Mouse (Mus musculus) kidney, postnatal 0 days (tissue): Measurements from ENCODE around the gene Slc16a5. TPM values are rescaled to one million over a fixed set of nuclear protein-coding genes. Genes with fewer than 3 reads are reported as not detected.

Experiments
- ATAC-seq: fragments of 200-750 bp; cut with Nextera tagmentation; replicated peaks from 2 replicates; pipeline ENCODE4 v1.8.0; 2017; ENCODE audit warnings: low read depth, moderate number of reproducible peaks, moderate TSS enrichment, moderate library complexity; ENCODE audit not compliant: low FRiP score
- DNase-seq: peaks from one replicate; pipeline ENCODE4 v3.0.0-alpha.2; 2016; ENCODE audit warnings: low spot score
- H3K27ac ChIP-seq: fragments of 300-500 bp; sonication (generic); 2 replicates; pipeline ENCODE4 v1.5.1; 2014; ENCODE audit warnings: mild to moderate bottlenecking
- H3K27me3 ChIP-seq: fragments of 300-500 bp; sonication (generic); 2 replicates; pipeline ENCODE4 v1.6.1; 2014; ENCODE audit warnings: low read length, mixed read lengths; ENCODE audit not compliant: insufficient read depth
- H3K36me3 ChIP-seq: fragments of 300-500 bp; sonication (generic); 2 replicates; pipeline ENCODE4 v1.6.1; 2014; ENCODE audit warnings: low read length, mixed read lengths; ENCODE audit not compliant: insufficient read depth
- H3K4me1 ChIP-seq: fragments of 300-500 bp; sonication (generic); replicated peaks from 2 replicates; pipeline ENCODE4 v1.6.1; 2014; ENCODE audit warnings: antibody characterized with exemption, low read length, mixed read lengths; ENCODE audit not compliant: insufficient read depth
- H3K4me2 ChIP-seq: fragments of 300-500 bp; sonication (generic); 2 replicates; pipeline ENCODE4 v1.6.1; 2014; ENCODE audit warnings: mild to moderate bottlenecking, low read length, moderate library complexity, mixed read lengths
- H3K4me3 ChIP-seq: fragments of 300-500 bp; sonication (generic); replicated peaks from 2 replicates; pipeline ENCODE4 v1.5.1; 2014; ENCODE audit warnings: low read depth, low read length
- H3K9ac ChIP-seq: fragments of 300-500 bp; sonication (generic); 2 replicates; pipeline ENCODE4 v1.6.1; 2014; ENCODE audit warnings: low read depth, low read length
- H3K9me3 ChIP-seq: fragments of 300-500 bp; sonication (generic); replicated peaks from 2 replicates; pipeline ENCODE4 v1.6.1; 2016; ENCODE audit warnings: low read length, inconsistent platforms, mixed read lengths
- CTCF ChIP-seq: IDR thresholded peaks from 2 replicates; pipeline ENCODE4 v1.5.1; 2016; ENCODE audit warnings: antibody characterized with exemption, low read depth, mild to moderate bottlenecking, moderate library complexity
- WGBS: fragments of 180-500 bp; shearing (Covaris S2); extraction: QIAGEN DNeasy Blood & Tissue Kit; methylation state at CpG from one replicate; pipeline ENCODE4 v1.1.7; 2014; 5-methylcytosine and 5-hydroxymethylcytosine counted together
- polyA plus RNA-seq: library from polyadenylated mRNA; unstranded; fragments of >200 nt; fragmentation: Nextera tagmentation; extraction: Ambion mirVana; gene quantifications from 2 replicates; pipeline ENCODE4 v1.2.1, GENCODE M21; 2015

Gene Slc16a5
- polyA plus RNA-seq, 1 experiment from 2014 or later: 51.1 TPM

GRCm38 (mm10) chr11:115513271-115514237, 51.3 kb downstream of the Slc16a5 start:
- Histone ChIP-seq H3K27me3 (no peaks in the 10 kb centered on the region), H3K27ac (peak overlapping the region; percentile 80), H3K9me3 (no peaks in the 10 kb centered on the region), H3K36me3 (no peaks in the 10 kb centered on the region), H3K9ac (peak overlapping the region; percentile 90), H3K4me1 (peaks cover 18% of the 10 kb centered on the region; the same call in 1 of the 2 replicates), H3K4me2 (peak overlapping the region; percentile 95), H3K4me3 (peak overlapping the region; percentile 94)
- WGBS: under 1% methylated on average over 57 of the region's 57 CpGs
- no peak for TF ChIP-seq CTCF
- peak; percentile 69 for DNase-seq
- ATAC-seq: peak; percentile 58

DNA sequence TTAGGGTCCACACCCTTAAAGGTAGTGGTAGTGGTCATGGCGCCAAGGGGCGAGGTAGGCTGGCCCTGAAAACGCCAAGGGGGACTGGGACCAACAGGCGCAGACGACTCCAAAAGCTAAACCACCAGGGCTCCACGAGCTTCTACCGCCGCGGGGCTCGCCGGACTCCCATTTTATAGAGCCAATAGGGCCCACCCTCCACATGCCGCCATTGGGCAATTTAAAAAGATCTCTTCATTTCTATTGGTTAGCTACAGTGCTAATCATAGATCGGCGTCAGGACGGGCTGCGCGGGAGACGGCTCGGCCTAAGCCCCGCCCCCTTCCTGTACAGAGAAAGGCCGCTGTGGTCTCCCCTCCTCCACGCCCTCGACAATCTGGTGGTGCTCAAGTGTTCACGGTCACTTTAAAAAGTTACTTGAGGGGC, 52.0 kb downstream of the Slc16a5 start, which contains the start of gene Jpt1:
Gene Jpt1, minus strand, starts transcription at position 150 of the 426 bp plus-strand sequence.
- under 1% methylated on average over 24 of the region's 24 CpGs for WGBS
- no peaks in the 10 kb centered on the region for H3K36me3 ChIP-seq
- peak; percentile 99 for DNase-seq
- TF ChIP-seq CTCF: no peak
- no peaks in the 10 kb centered on the region for H3K27me3 ChIP-seq
- H3K4me2 ChIP-seq: peak within 1 kb of the TSS; percentile 95
- H3K27ac ChIP-seq: peak within 1 kb of the TSS; percentile 80
- H3K4me1 ChIP-seq: peaks cover 18% of the 10 kb centered on the region; the same call in 1 of the 2 replicates
- ATAC-seq: peak; percentile 97
- H3K4me3 ChIP-seq: peak within 1 kb of the TSS; percentile 94
- no peaks in the 10 kb centered on the region for H3K9me3 ChIP-seq
- H3K9ac ChIP-seq: peak within 1 kb of the TSS; percentile 90

DNA sequence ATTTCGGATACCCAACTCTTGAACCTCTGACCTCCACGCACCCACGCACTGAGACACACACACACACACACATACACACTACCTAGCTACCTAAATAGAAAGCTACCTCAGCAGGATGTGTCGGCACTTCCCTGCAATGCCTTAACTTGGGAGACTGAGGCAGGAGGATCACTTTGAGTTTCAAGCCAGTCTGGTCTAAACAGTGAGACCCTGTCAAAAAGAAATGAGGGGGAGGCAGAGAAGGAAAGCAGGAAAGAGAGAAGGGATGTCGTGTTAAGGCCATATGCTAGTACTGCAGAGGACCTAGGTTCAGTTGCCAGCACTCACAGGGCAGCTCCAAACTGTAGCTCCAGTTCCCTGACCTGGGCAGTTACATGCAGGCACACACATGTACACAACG, 52.7 kb downstream of the Slc16a5 start:
- Histone ChIP-seq H3K27me3 (no peaks in the 10 kb centered on the region), H3K4me1 (peaks cover 18% of the 10 kb centered on the region; the same call in 1 of the 2 replicates), H3K36me3 (no peaks in the 10 kb centered on the region), H3K9me3 (no peaks in the 10 kb centered on the region), H3K27ac (no peak overlapping the region), H3K4me3 (no peak overlapping the region), H3K4me2 (no peak overlapping the region), H3K9ac (no peak overlapping the region)
- ATAC-seq (no peak), DNase-seq (no peak)
- WGBS: 60% methylated on average over 6 of the region's 6 CpGs
- TF ChIP-seq CTCF: no peak

- Histone ChIP-seq H3K27me3 (no peaks in the 10 kb centered on the region), H3K27ac (no peak overlapping the region), H3K9ac (no peak overlapping the region), H3K36me3 (no peaks in the 10 kb centered on the region), H3K4me2 (no peak overlapping the region), H3K9me3 (no peaks in the 10 kb centered on the region), H3K4me1 (peaks cover 10% of the 10 kb centered on the region; the same call in 1 of the 2 replicates), H3K4me3 (no peak overlapping the region)
- no peak for TF ChIP-seq CTCF
- WGBS: 80% methylated on average over 5 of the region's 5 CpGs
- DNase-seq (no peak), ATAC-seq (no peak)
These were observed 54.7 kb downstream of the Slc16a5 start for GRCm38 (mm10) chr11:115516942-115517341.

GRCm38 (mm10) chr11:115518693-115519092, 56.4 kb downstream of the Slc16a5 start:
- no peak overlapping the region for H3K27ac ChIP-seq
- no peak overlapping the region for H3K4me2 ChIP-seq
- WGBS: 34% methylated on average over 9 of the region's 9 CpGs
- ATAC-seq: no peak
- no peaks in the 10 kb centered on the region for H3K9me3 ChIP-seq
- peaks cover 2% of the 10 kb centered on the region; the same call in 1 of the 2 replicates for H3K36me3 ChIP-seq
- no peak for TF ChIP-seq CTCF
- no peaks in the 10 kb centered on the region for H3K27me3 ChIP-seq
- no peak overlapping the region for H3K4me3 ChIP-seq
- H3K9ac ChIP-seq: no peak overlapping the region
- no peaks in the 10 kb centered on the region for H3K4me1 ChIP-seq
- DNase-seq: no peak

GRCm38 (mm10) chr11:115519581-115519980, 57.3 kb downstream of the Slc16a5 start:
- Histone ChIP-seq H3K4me3 (no peak overlapping the region), H3K27ac (no peak overlapping the region), H3K9me3 (no peaks in the 10 kb centered on the region), H3K9ac (no peak overlapping the region), H3K36me3 (peaks cover 4% of the 10 kb centered on the region; the same call in 1 of the 2 replicates), H3K4me1 (no peaks in the 10 kb centered on the region), H3K27me3 (no peaks in the 10 kb centered on the region), H3K4me2 (no peak overlapping the region)
- no peak for ATAC-seq
- WGBS: 84% methylated on average over 3 of the region's 3 CpGs
- no peak for TF ChIP-seq CTCF
- DNase-seq: no peak
